Mouse (Mus musculus) spleen, postnatal 36 days (tissue): ENCODE measurements around the gene Calcrl.

Experiments
- DNase-seq, 2 experiments: peaks; one replicate each; pipeline ENCODE4 v3.0.0; 2022; ENCODE audit warnings: low spot score in 2 of 2, mixed read lengths in 1 of 2

The Calcrl gene

DNA sequence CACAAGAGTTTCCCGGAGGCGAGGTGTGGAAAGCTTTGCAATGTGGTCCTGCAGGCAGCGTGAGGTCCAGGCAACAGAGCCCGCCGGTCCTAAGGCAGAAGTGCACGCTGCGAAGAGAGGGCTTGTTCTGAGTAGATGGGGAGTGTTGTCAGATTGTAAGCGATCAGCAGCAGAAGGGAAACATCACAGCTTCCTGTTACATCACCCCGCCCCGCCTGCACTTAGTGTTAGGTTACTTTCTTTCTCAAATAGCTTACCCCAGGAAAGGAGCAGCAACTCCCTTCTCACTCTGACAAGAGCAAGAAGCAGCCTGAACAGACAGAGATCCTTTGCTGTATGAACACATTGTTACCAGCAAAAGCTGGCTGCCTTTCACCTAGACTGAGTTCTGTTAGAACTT is at the start of gene Calcrl:
TSS of gene Calcrl (minus strand) at position 274 of the 400 bp plus-strand sequence.
- DNase-seq: peak; percentile 85 to 89

DNA sequence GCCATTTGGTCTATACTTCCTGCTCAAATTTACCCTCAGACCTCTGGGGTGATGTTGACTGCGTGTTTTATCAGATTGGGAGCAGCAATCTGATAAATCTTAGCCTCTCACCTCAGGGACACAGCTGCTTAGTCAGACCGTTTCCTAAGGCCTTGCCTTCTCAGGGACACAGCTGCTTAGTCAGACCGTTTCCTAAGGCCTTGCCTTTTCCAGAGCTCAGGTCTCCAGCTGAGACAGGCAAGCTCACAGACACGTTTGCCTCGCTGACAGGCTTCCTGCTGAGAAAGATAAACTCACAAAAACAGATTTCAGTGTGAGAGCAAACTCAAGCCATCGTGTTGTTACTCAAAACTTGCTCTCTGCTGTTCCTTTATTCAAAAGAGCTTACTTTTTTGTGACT is 49.4 kb upstream of the Calcrl start:
- DNase-seq: no peak

DNA sequence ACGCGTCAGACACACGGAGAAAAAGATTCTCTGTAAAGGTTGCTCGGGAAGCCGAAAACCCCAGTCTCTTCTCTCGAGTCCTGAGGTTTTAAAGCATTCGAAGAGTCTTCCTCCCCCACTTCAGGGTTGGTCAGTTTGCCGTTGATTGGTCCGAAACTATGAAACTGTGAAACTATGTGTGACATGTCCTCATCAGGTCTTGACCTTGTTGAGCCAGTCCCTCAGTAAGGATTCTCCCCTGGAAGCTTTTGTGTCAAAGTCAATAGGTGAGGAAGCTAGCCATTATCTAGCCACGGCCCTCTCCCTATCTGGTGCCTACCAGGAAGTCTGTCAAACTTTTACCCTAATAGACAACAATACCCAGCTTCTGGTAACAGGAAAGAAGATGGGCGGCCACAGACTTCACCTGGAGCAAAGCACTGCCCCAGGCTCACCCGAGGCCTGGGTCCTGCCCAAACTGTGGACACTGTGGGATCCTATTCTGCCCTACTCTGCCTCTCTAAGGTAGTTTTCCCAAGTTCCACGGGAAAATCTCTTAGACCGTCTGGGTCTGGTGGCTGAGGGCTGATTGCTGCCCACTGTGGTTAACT is 48.8 kb upstream of the Calcrl start:
- DNase-seq: no peak

DNA sequence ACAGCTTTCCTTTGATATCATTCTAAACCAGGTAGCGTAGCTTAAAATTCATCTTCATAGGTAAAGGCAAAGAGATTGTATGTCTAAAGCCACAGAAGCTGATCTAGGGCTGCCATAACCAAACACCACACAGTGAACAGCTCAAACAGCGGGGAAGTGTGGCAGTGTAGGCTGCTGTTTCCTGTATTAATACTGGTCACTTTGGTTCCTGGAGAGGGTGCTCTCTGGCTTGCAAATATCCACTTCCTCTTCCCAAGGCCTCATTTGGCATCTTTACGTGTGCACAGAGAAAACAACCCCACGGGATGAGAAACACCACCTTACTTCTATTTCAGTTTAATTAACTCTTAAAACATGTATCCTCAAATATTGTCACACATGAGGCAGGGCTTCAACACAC is 42.2 kb upstream of the Calcrl start:
- no peak for DNase-seq

DNA sequence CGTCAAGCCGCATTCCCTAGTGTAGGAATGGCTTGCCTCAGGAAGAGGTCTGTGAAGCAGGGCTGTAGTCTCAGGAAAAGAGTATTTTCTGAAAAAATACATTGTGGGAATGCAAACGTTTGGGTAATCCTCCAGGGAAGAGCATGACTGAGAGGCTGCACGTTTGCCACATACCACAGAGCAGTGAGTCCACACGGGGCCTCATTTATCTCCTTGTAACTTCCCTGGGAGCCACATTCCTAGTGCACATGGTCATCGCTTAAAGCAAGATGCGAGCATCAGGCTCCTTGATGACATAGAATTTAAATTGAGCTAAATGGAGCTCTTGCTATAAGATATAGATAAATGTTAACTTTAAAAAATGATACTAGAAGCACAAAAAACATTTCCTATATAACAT is 39.7 kb upstream of the Calcrl start:
- no peak for DNase-seq

DNA sequence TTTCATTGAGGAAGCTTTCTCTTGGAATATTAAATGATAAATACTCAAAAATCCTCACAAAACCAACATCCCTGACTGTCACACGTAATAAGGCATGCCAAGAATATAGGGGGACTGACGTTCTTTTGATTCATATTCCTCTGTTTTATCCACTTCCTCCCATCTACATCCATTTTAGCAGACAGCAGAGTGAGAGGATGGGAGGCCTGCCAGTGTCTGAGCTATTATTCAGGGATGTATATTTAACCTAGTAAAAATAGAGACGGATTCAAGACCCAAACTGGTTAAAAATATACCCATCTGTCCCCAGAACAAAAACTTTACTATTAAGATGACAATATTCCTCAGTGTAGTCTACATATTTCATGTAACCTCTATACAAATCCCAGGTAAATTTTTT is 37.2 kb upstream of the Calcrl start:
- no peak for DNase-seq

DNA sequence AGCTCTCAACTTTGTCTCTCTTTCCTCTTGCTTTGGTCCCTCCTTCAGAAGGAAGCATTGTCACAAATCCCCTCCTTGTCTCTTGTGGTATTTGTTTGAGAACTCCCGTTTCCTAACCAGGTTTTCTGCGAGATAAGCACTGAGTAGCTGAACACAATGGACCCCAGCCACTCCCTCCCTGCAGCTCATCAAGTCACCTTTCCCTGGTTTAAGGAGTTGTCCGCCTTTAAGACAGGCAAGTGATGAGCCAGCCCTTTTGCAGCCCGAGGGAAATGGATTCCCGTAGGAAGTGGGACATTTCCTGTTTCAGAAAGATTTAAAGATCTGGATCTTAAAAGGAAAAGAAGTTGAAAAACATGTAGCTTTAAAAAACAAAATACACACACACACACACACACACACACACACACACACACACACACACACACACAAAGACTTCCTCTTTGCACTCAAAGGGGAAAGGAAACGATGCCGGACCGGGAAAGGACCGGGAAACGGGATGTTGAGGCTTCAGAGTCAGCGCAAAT is 34.5 kb upstream of the Calcrl start:
- DNase-seq: no peak

DNA sequence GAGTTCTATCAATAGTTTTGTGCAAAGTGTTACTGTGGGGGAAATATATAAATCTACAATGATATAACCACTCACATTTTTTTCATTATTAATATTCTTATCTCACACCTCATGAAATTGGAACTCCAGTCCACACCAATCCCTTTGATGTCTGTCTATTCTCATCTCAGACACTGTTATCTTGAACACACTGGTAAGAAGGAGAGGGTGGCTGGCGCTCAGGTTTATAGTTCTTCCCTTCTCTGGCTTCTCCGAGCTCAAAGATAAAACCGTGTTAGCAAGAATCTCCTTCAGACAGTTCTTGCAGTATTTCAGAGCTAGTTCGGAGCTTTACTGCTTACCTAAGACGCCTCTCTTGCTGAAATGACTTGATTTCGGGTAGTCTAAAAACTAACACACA is 32.0 kb upstream of the Calcrl start:
- no peak for DNase-seq

DNA sequence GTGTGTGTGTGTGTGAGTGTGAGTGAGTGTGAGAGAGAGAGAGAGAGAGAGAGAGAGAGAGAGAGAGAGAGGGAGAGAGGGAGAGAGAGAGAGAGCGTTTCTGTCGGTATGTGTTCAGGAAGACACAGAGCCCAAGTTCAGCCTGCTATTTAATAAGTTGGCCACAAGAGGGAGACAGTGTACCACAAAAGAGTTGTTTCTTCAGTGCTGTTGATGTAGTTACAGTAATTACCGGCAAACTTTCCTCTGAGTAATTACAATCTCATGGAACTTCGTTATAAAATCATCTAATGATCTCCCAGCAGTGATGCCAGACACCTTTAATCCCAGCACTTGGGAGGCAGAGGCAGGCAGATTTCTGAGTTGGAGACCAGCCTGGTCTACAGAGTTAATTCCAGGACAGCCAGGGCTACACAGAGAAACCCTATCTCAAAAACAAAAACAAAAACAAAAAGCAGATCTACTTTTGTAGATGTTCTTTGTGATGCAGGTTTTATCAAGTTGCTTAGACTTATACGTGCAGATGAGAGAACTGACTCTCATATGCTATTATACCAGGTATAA is 30.1 kb upstream of the Calcrl start:
- DNase-seq: peak; percentile 55 to 67

DNA sequence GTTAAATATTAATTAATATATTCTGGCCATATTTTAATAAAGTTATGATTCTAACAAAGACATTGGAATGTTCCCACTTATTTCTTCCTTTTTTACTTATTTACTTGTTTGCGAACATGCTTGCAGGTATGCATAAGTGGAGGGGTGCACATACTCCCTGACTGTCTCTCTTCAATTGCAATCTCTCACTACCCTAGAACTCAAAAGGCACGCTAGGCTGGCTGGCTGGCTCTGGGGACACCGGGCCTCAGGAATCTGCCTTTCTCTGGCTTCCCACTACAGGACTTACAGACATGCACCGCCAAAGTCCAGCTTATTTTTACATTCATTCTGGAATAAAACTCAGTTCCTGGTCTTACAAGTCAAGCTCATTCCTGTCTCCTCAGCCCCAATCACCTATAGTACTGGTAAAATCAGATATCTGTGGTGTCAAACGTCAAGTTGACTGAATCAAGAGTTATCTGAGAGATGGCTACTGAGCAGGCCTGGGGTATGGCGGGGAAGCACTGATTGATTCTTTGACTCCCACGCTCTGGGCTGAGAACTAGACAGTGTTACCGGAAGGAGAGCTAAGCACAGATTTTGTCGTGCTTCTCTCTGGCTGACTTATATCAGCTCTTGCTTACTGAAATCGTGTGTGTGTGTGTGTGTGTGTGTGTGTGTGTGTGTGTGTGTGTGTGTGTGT is 29.5 kb upstream of the Calcrl start:
- DNase-seq: no peak

DNA sequence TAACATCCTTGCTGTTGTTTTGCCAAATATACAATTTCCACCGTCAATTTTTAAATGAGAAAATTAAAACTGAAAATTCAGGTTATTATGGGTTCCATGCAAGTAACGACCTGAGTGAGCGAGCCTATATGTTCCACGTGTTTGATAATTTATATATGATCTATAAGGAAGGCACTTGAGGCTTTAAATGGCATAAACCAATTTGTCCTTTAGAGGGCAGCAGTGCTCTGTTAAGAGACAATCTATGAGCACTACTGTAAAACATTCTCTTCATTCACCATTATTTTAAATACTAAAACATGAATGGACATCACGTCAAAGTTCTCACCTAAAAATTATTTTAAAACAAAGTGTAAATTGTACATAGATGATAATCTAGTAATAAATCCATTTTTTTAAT is 28.8 kb upstream of the Calcrl start:
- DNase-seq: peak in 1 of 2 experiments; percentile 45

DNA sequence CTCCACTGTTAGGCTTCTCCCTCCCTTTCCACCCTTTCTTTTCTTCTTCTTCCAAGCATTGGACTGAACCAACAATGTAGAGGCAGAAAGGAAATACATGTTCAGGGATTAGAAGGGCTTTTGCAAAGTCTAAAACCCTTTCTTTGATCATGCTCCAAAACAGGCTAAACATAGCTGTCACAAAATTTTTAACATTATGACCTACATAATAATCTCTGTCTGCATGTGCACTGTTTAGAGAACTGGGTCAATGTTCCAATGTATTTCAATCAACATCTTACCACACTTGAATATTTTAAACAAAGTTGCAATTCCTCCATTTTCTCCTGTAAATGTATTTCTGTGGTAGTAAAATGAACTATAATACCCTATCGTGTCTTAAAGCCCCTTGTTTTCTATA is 20.3 kb upstream of the Calcrl start:
- no peak for DNase-seq

DNA sequence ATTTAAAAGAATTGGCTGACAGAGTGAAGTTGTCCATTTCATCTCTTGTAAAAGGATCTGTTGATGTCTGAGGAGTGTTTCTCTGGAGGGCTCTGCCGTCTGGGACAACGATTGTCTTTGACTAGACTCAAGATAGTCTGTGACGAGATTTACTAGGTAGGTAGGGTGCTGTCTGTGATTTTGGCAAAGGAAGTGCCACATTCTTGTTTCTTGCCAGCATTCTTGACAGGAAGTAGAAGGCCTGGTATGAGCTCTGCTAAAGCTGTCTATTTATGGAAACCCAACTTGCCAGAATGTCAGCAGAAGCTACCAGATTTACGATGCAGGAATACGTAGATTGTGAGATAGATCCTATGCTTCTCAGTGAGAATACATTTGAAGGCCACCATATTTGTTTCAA is 16.7 kb upstream of the Calcrl start:
- DNase-seq: no peak

DNA sequence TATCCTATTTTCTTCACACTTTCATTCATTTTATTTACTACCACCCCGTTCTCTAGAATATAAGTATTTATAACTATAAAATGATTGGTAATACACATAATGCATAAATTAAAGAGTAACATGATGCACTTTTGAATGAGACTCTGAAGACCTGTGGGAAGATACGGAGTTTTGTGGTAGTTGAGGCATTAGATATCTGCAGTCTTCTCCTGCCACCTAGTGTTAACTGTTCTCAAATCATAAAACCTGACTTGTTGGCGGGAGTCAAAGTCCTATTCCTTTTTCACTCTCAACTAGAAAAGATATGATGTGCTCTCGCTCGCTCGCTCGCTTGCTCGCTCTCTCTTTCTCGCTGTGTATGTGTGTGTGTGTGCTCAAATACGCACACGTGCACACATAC is 4.5 kb upstream of the Calcrl start:
- peak; percentile 25 to 54 for DNase-seq

DNA sequence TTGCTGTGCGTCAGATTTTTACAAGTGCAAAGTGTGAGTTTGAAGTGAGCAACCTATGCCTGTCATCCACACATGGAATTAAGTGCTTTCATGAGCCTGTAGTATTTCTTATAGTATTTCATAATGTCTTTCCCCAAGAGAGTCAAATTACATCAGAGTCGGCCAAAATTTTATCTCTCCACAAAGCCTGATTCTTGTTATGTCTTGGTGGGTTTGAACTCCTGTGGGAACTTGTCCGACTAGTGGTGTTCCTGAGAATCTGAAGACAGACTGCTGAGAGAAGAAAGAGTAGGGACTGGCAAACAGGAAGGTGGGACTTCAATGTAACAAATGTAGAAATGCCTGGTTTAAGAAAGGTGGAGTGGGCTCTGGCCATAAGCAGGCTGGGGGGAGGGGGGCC is 3.6 kb upstream of the Calcrl start:
- no peak for DNase-seq

DNA sequence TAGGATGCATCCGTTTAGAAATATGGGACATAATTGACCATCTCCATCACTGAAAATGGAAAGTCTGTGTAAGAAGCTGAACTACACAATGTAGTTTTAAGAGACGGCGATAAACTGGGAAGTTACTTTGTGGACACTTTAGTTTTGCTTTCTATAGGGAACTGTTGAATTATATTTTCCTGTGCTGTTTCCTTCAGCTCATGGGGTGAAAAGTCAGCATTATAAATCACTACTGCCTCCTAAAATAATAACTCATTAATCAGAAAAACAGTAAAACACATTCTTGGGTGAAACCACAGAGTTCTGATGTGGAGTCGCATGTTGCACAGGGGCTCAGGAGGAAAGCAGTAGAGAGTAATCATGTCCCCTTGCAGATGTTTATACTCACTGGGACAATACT is 1.3 kb upstream of the Calcrl start:
- DNase-seq: peak in 1 of 2 experiments; percentile 9

DNA sequence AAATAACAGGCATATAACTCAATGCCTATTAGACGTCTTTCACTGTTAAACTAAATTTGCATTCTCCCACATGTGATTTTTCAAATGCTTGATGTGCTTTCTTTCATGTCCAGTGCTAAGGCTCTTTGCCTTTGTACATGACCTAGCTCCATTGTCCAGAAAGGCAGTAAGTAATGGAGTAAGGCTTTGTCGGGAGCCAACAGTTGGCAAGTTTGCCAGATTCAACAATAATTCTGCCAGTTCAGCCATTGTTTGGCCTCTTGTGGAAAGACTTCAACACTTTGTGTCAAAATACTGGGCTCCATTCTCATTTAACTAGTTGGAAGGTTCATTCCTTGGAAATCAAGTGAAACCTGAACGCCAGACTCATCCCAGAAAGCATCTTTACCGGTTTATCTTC is 8.7 kb downstream of the Calcrl start:
- DNase-seq: no peak

DNA sequence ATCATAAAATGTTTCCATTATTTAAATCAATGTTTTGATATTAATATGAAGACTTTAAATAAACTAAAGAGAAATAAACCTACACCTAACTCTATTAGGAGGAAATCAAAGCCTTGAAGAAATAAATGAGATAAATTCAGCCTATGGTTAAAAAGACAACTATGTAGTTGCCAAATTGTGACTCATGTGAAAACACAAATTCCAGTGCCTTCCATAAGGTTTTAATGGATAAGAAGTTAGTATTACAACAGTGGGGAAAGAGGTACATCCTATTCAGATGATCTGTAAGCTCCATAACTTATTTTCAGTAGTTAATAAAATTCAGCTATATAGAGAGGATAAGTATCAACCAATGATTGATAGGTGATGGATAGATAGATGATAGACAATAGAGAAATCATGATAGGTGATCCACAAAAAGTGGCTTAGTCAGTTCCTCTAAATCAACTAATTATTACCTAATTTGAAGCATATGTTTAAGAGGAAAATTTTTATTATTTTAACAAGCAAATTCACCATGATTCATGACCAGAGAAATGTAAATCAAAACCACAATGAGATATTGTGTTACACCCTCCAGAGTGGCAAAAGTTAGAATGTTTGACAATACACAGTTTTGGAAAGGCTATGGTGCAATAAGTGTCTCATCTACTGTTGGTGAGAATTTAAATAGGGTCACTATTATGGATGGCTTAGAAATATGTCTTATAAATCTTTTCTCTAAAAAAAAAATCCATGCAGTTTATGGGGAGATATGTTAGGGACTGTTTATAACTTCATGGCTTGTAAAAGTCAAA is 15.2 kb downstream of the Calcrl start:
- no peak for DNase-seq

DNA sequence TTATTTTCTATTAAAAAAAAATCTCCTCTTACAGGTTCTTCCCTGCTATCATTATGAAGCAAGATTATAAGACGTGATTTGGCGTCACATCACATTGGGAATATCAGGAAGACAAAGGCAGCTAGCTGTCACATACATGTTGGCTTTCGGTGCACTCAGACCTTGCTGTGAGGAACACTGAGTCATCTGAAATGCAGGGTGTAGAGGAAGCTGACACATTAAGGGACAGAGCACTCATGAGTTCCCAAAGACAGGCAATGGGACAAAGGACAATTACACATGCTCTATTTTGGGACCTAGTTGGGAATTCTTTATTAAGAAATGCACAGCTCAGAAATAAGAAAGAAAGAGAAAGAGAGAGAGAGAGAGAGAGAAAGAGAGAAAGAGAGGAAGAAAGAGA is 20.4 kb downstream of the Calcrl start:
- no peak for DNase-seq

DNA sequence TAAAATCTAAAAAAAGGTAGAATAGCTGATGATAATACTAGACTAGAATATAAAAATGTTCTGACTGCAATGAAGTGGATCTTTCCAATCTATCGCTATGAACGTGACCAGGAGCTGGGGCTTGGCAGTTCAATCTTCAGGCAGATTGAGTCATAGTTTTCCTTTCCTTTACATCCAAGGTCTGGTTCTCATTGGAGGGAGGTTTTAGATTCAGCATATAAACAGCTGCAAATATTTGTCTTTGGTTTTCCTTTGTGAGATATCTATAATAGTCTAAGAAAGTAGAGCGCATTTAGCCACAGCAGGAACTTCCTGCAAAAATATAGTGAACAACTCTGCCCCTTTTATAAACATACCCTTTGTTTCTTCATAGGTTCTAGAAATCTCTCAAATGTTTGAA is 22.5 kb downstream of the Calcrl start:
- DNase-seq: no peak

DNA sequence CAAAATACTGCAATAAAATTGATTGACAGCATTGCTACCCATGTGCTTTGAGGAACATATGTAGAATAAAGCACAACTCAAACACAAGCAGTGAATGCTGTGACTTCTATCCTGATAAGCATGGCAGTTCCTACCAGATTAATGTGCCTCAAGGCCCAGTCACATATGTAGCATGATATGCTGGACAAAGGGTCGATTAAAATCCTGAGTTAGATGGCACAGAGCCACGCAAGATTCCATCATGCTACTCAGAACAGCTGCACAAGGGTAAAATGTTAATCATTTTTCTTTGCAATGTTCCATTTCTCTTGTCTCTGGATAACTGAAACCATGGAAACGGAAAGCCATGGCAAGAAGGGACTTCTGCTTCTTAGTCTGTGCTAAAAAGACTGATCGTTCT is 28.7 kb downstream of the Calcrl start:
- no peak for DNase-seq

DNA sequence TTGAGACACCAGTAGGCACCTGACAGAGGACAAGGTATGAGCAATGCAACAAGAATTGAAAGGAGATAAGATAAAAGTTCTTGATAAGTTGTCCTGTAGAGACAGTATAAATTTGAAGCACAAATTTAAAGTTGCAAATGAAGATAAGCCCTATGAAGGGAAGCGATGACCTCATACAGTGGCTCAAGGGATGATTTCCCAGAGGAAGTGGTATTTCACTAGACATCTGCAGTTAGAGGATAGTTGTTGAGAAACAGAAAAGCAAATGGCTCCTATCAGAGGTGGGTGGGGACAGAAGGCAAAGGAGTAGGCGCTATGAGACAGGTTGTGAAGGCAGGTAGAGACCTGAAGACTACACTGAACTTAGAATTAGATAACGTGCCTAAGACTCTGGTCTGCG is 32.0 kb downstream of the Calcrl start:
- DNase-seq: no peak

DNA sequence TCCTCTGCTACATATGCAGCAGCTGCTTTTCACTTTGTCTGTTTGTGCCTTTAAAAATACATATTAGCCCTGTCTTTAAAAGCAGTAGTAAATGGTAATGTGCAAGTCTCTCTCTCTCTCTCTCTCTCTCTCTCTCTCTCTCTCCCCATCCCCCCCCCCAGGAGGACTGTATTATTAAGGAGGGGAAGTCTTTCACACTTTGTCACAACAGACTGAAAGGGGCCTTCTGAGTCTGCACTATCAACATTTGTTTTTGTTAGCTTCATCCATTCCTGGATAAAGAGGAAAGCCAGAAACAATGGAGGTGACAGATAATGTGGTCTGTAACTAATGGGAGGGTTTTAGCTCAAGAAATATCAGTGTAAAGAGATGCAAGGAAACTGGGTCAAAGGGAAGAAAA is 36.1 kb downstream of the Calcrl start:
- DNase-seq: no peak
